Mouse (Mus musculus): ENCODE measurements at regions not wholly inside any gene's neighbourhood (a gene's known extent, or its start where the extent isn't known, plus 50 kb on each side); places are given as distances from the start of the nearest gene placed in this dataset.
A peak's percentile ranks its signal among the peaks of the same experiment; 100 is the strongest.

- Histone ChIP-seq H3K9me3 (replicated peaks; ENCODE audit: control insufficient read depth, insufficient read depth, low read length, poor library complexity, severe bottlenecking) (no peaks in the 10 kb centered on the region; the same call in 1 of the 2 replicates), H3K9ac (ENCODE audit: low read depth, poor library complexity, severe bottlenecking) (no peak overlapping the region), H3K27ac (ENCODE audit: insufficient read depth, low read length) (no peak overlapping the region), H3K4me3 (ENCODE audit: low read depth, low read length) (no peak overlapping the region), H3K4me1 (ENCODE audit: control insufficient read depth, insufficient read depth, low read length) (no peaks in the 10 kb centered on the region), H3K27me3 (ENCODE audit: control insufficient read depth, insufficient read depth, low read length, poor library complexity, severe bottlenecking) (no peaks in the 10 kb centered on the region), H3K36me3 (ENCODE audit: control insufficient read depth, insufficient read depth, low read length, poor library complexity, severe bottlenecking) (no peaks in the 10 kb centered on the region)
- peak; percentile 55 for TF ChIP-seq CTCF (IDR thresholded peaks at IDR 0.05; ENCODE audit: low read depth, low read length)
- no peak for TF ChIP-seq EP300 (IDR thresholded peaks at IDR 0.05; ENCODE audit: insufficient read depth, low read depth, low read length)
- TF ChIP-seq POLR2A (IDR thresholded peaks at IDR 0.05; ENCODE audit: insufficient read depth, low read length), result no peak
These were observed 184.9 kb upstream of the 4930535I16Rik start for GRCm38 (mm10) chr4:124102684-124103083.

GRCm38 (mm10) chr4:124086801-124087200, 169.0 kb upstream of the 4930535I16Rik start:
- H3K4me1 ChIP-seq (ENCODE audit: control insufficient read depth, insufficient read depth, low read length), result no peaks in the 10 kb centered on the region
- no peak overlapping the region for H3K4me3 ChIP-seq (ENCODE audit: low read depth, low read length)
- TF ChIP-seq EP300 (IDR thresholded peaks at IDR 0.05; ENCODE audit: insufficient read depth, low read depth, low read length), result no peak
- TF ChIP-seq POLR2A (IDR thresholded peaks at IDR 0.05; ENCODE audit: insufficient read depth, low read length), result no peak
- TF ChIP-seq CTCF (IDR thresholded peaks at IDR 0.05; ENCODE audit: low read depth, low read length), result no peak

GRCm38 (mm10) chr4:124086254-124086653, 168.4 kb upstream of the 4930535I16Rik start:
- Histone ChIP-seq H3K4me1 (ENCODE audit: control insufficient read depth, insufficient read depth, low read length) (no peaks in the 10 kb centered on the region), H3K27ac (ENCODE audit: insufficient read depth, low read length) (no peak overlapping the region), H3K9me3 (replicated peaks; ENCODE audit: control insufficient read depth, insufficient read depth, low read length, poor library complexity, severe bottlenecking) (no peaks in the 10 kb centered on the region), H3K27me3 (ENCODE audit: control insufficient read depth, insufficient read depth, low read length, poor library complexity, severe bottlenecking) (no peaks in the 10 kb centered on the region), H3K4me3 (ENCODE audit: low read depth, low read length) (no peak overlapping the region), H3K9ac (ENCODE audit: low read depth, poor library complexity, severe bottlenecking) (no peak overlapping the region), H3K36me3 (ENCODE audit: control insufficient read depth, insufficient read depth, low read length, poor library complexity, severe bottlenecking) (no peaks in the 10 kb centered on the region)
- no peak for TF ChIP-seq EP300 (IDR thresholded peaks at IDR 0.05; ENCODE audit: insufficient read depth, low read depth, low read length)

More at GRCm38 (mm10) chr4:124086801-124087200, 169.0 kb upstream of the 4930535I16Rik start:
- Histone ChIP-seq H3K9ac (ENCODE audit: low read depth, poor library complexity, severe bottlenecking) (no peak overlapping the region), H3K9me3 (replicated peaks; ENCODE audit: control insufficient read depth, insufficient read depth, low read length, poor library complexity, severe bottlenecking) (no peaks in the 10 kb centered on the region), H3K27ac (ENCODE audit: insufficient read depth, low read length) (no peak overlapping the region), H3K27me3 (ENCODE audit: control insufficient read depth, insufficient read depth, low read length, poor library complexity, severe bottlenecking) (no peaks in the 10 kb centered on the region), H3K36me3 (ENCODE audit: control insufficient read depth, insufficient read depth, low read length, poor library complexity, severe bottlenecking) (no peaks in the 10 kb centered on the region)

- no peaks in the 10 kb centered on the region for H3K27me3 ChIP-seq (ENCODE audit: control insufficient read depth, insufficient read depth, low read length, poor library complexity, severe bottlenecking)
- H3K36me3 ChIP-seq (ENCODE audit: control insufficient read depth, insufficient read depth, low read length, poor library complexity, severe bottlenecking), result no peaks in the 10 kb centered on the region
- no peak overlapping the region for H3K27ac ChIP-seq (ENCODE audit: insufficient read depth, low read length)
- no peaks in the 10 kb centered on the region for H3K4me1 ChIP-seq (ENCODE audit: control insufficient read depth, insufficient read depth, low read length)
- TF ChIP-seq EP300 (IDR thresholded peaks at IDR 0.05; ENCODE audit: insufficient read depth, low read depth, low read length), result no peak
- no peak for TF ChIP-seq POLR2A (IDR thresholded peaks at IDR 0.05; ENCODE audit: insufficient read depth, low read length)
- no peak for TF ChIP-seq CTCF (IDR thresholded peaks at IDR 0.05; ENCODE audit: low read depth, low read length)
- no peak overlapping the region for H3K4me3 ChIP-seq (ENCODE audit: low read depth, low read length)
- H3K9ac ChIP-seq (ENCODE audit: low read depth, poor library complexity, severe bottlenecking), result no peak overlapping the region
- H3K9me3 ChIP-seq (replicated peaks; ENCODE audit: control insufficient read depth, insufficient read depth, low read length, poor library complexity, severe bottlenecking), result no peaks in the 10 kb centered on the region
These were observed 161.8 kb upstream of the 4930535I16Rik start for GRCm38 (mm10) chr4:124079603-124080002.

- no peak overlapping the region for H3K4me3 ChIP-seq (ENCODE audit: low read depth, low read length)
- no peaks in the 10 kb centered on the region for H3K9me3 ChIP-seq (replicated peaks; ENCODE audit: control insufficient read depth, insufficient read depth, low read length, poor library complexity, severe bottlenecking)
- H3K9ac ChIP-seq (ENCODE audit: low read depth, poor library complexity, severe bottlenecking), result no peak overlapping the region
- H3K27me3 ChIP-seq (ENCODE audit: control insufficient read depth, insufficient read depth, low read length, poor library complexity, severe bottlenecking), result no peaks in the 10 kb centered on the region
- no peak for TF ChIP-seq CTCF (IDR thresholded peaks at IDR 0.05; ENCODE audit: low read depth, low read length)
- TF ChIP-seq EP300 (IDR thresholded peaks at IDR 0.05; ENCODE audit: insufficient read depth, low read depth, low read length), result no peak
- TF ChIP-seq POLR2A (IDR thresholded peaks at IDR 0.05; ENCODE audit: insufficient read depth, low read length), result no peak
- H3K27ac ChIP-seq (ENCODE audit: insufficient read depth, low read length), result no peak overlapping the region
- H3K4me1 ChIP-seq (ENCODE audit: control insufficient read depth, insufficient read depth, low read length), result peaks cover 3% of the 10 kb centered on the region
- no peaks in the 10 kb centered on the region for H3K36me3 ChIP-seq (ENCODE audit: control insufficient read depth, insufficient read depth, low read length, poor library complexity, severe bottlenecking)
These were observed 157.7 kb upstream of the 4930535I16Rik start for GRCm38 (mm10) chr4:124075551-124075950.

GRCm38 (mm10) chr4:124073646-124074045, 155.8 kb upstream of the 4930535I16Rik start:
- TF ChIP-seq CTCF (IDR thresholded peaks at IDR 0.05; ENCODE audit: low read depth, low read length) (no peak), EP300 (IDR thresholded peaks at IDR 0.05; ENCODE audit: insufficient read depth, low read depth, low read length) (no peak), POLR2A (IDR thresholded peaks at IDR 0.05; ENCODE audit: insufficient read depth, low read length) (no peak)
- H3K9ac ChIP-seq (ENCODE audit: low read depth, poor library complexity, severe bottlenecking), result no peak overlapping the region
- no peak overlapping the region for H3K4me3 ChIP-seq (ENCODE audit: low read depth, low read length)
- H3K27ac ChIP-seq (ENCODE audit: insufficient read depth, low read length), result no peak overlapping the region
- no peaks in the 10 kb centered on the region for H3K36me3 ChIP-seq (ENCODE audit: control insufficient read depth, insufficient read depth, low read length, poor library complexity, severe bottlenecking)
- peaks cover 3% of the 10 kb centered on the region for H3K4me1 ChIP-seq (ENCODE audit: control insufficient read depth, insufficient read depth, low read length)
- H3K9me3 ChIP-seq (replicated peaks; ENCODE audit: control insufficient read depth, insufficient read depth, low read length, poor library complexity, severe bottlenecking), result no peaks in the 10 kb centered on the region
- H3K27me3 ChIP-seq (ENCODE audit: control insufficient read depth, insufficient read depth, low read length, poor library complexity, severe bottlenecking), result no peaks in the 10 kb centered on the region

All from ES-Bruce4 (cell line).